Mouse (Mus musculus): ENCODE measurements at regions not wholly inside any gene's neighbourhood (a gene's known extent, or its start where the extent isn't known, plus 50 kb on each side); places are given as distances from the start of the nearest gene placed in this dataset.
"Not testable (repeated sequence)": the region's sequence is repeated elsewhere in the genome, so short reads cannot be mapped to it uniquely, and the experiment has no call there.

GRCm38 (mm10) chr2:114454901-114455300 lies 199.9 kb downstream of the Dph6 start:
- DNase-seq: no peak

GRCm38 (mm10) chr2:114450185-114450584 lies 204.6 kb downstream of the Dph6 start:
- DNase-seq: no peak

- DNase-seq: peak; percentile 7
Observed at GRCm38 (mm10) chr2:114443801-114444200, 211.0 kb downstream of the Dph6 start.

- DNase-seq: no peak
Observed at GRCm38 (mm10) chr2:114440943-114441342, 213.8 kb downstream of the Dph6 start.

- DNase-seq: no peak
Observed at GRCm38 (mm10) chr2:114439668-114440067, 215.1 kb downstream of the Dph6 start.

GRCm38 (mm10) chr2:114438048-114438447 lies 216.7 kb downstream of the Dph6 start:
- DNase-seq: no peak

- peak; percentile 13 for DNase-seq
Observed at GRCm38 (mm10) chr2:114427426-114428157, 226.3 kb upstream of the Zfp770 start.

GRCm38 (mm10) chr2:114419346-114419745 lies 218.1 kb upstream of the Zfp770 start:
- peak; percentile 5 for DNase-seq

GRCm38 (mm10) chr2:114413013-114413412 lies 211.7 kb upstream of the Zfp770 start:
- no peak for DNase-seq

- no peak for DNase-seq
Observed at GRCm38 (mm10) chr2:114411940-114412715, 210.9 kb upstream of the Zfp770 start.

GRCm38 (mm10) chr2:114410717-114411116 lies 209.4 kb upstream of the Zfp770 start:
- DNase-seq: no peak

GRCm38 (mm10) chr2:114409542-114409941 lies 208.3 kb upstream of the Zfp770 start:
- DNase-seq: no peak

GRCm38 (mm10) chr2:114407408-114407807 lies 206.1 kb upstream of the Zfp770 start:
- no peak for DNase-seq

- DNase-seq: no peak
Observed at GRCm38 (mm10) chr2:114384566-114384965, 183.3 kb upstream of the Zfp770 start.

GRCm38 (mm10) chr2:114378844-114379533 lies 177.7 kb upstream of the Zfp770 start:
- DNase-seq: no peak

GRCm38 (mm10) chr2:114373476-114373875 lies 172.2 kb upstream of the Zfp770 start:
- no peak for DNase-seq

- not testable (repeated sequence) for DNase-seq
Observed at GRCm38 (mm10) chr2:114353876-114354275, 152.6 kb upstream of the Zfp770 start.

GRCm38 (mm10) chr2:114340578-114341293 lies 139.5 kb upstream of the Zfp770 start:
- no peak for DNase-seq

GRCm38 (mm10) chr2:114301746-114302145 lies 100.5 kb upstream of the Zfp770 start:
- DNase-seq: peak; percentile 1

- no peak for DNase-seq
Observed at GRCm38 (mm10) chr2:114295110-114295509, 93.8 kb upstream of the Zfp770 start.

- no peak for DNase-seq
Observed at GRCm38 (mm10) chr2:114291387-114291786, 90.1 kb upstream of the Zfp770 start.

GRCm38 (mm10) chr2:114275536-114275935 lies 74.3 kb upstream of the Zfp770 start:
- no peak for DNase-seq

Data from kidney, adult 9 months (tissue).